Mouse (Mus musculus): Measurements from ENCODE around the gene Npat. TPM values are rescaled to one million over a fixed set of nuclear protein-coding genes. Genes with fewer than 3 reads are reported as not detected.
A peak's percentile ranks its signal among the peaks of the same experiment; 100 is the strongest.

Npat gene
- polyA plus RNA-seq, 1 experiment from 2014 or later = 10.8 TPM

GRCm38 (mm10) chr9:53596971-53597600 lies 60.2 kb downstream of the Npat start:
- no peaks in the 10 kb centered on the region for H3K27me3 ChIP-seq

GRCm38 (mm10) chr9:53598631-53599030 lies 61.8 kb downstream of the Npat start:
- no peak overlapping the region for H3K27ac ChIP-seq (replicated peaks)
- H3K36me3 ChIP-seq = peaks cover 25% of the 10 kb centered on the region
- no peaks in the 10 kb centered on the region for H3K9me3 ChIP-seq
- H3K9ac ChIP-seq = no peak overlapping the region
- H3K27me3 ChIP-seq = no peaks in the 10 kb centered on the region
- no peak overlapping the region for H3K4me3 ChIP-seq
- H3K4me1 ChIP-seq (replicated peaks) = no peaks in the 10 kb centered on the region
- no peak overlapping the region for H3K4me2 ChIP-seq
- WGBS = 72% methylated on average over 6 of the region's 6 CpGs
- no peak for ATAC-seq (ENCODE audit: low FRiP score, low read depth)

More at GRCm38 (mm10) chr9:53596971-53597600, 60.2 kb downstream of the Npat start:
- Histone ChIP-seq H3K4me2 (no peak overlapping the region), H3K36me3 (peaks cover 40% of the 10 kb centered on the region), H3K4me1 (replicated peaks) (no peaks in the 10 kb centered on the region), H3K27ac (replicated peaks) (no peak overlapping the region), H3K9me3 (no peaks in the 10 kb centered on the region), H3K4me3 (no peak overlapping the region), H3K9ac (no peak overlapping the region)
- WGBS = 94% methylated on average over 4 of the region's 4 CpGs
- ATAC-seq (ENCODE audit: low FRiP score, low read depth) = no peak

GRCm38 (mm10) chr9:53601541-53601940 lies 64.7 kb downstream of the Npat start:
- H3K27ac ChIP-seq (replicated peaks) = no peak overlapping the region
- no peaks in the 10 kb centered on the region for H3K27me3 ChIP-seq
- no peaks in the 10 kb centered on the region for H3K4me1 ChIP-seq (replicated peaks)
- ATAC-seq (ENCODE audit: low FRiP score, low read depth) = no peak
- 94% methylated on average over 2 of the region's 2 CpGs for WGBS
- H3K9ac ChIP-seq = no peak overlapping the region
- no peak overlapping the region for H3K4me2 ChIP-seq
- no peaks in the 10 kb centered on the region for H3K9me3 ChIP-seq
- no peak overlapping the region for H3K4me3 ChIP-seq
- H3K36me3 ChIP-seq = peaks cover 8% of the 10 kb centered on the region; the same call in 1 of the 2 replicates

- WGBS = 88% methylated on average over 1 of the region's 1 CpGs
- H3K36me3 ChIP-seq = no peaks in the 10 kb centered on the region
- H3K9ac ChIP-seq = no peak overlapping the region
- H3K4me3 ChIP-seq = no peak overlapping the region
- no peaks in the 10 kb centered on the region for H3K27me3 ChIP-seq
- H3K27ac ChIP-seq (replicated peaks) = no peak overlapping the region
- ATAC-seq (ENCODE audit: low FRiP score, low read depth) = no peak
- H3K4me2 ChIP-seq = no peak overlapping the region
- H3K9me3 ChIP-seq = no peaks in the 10 kb centered on the region
- 0 out of 2 replicates have a peak, but pooled peaks cover 3% of the 10 kb centered on the region for H3K4me1 ChIP-seq (replicated peaks)
These were observed 66.5 kb downstream of the Npat start for GRCm38 (mm10) chr9:53603384-53603783.

- no peaks in the 10 kb centered on the region for H3K9me3 ChIP-seq
- no peak overlapping the region for H3K27ac ChIP-seq (replicated peaks)
- 88% methylated on average over 3 of the region's 3 CpGs for WGBS
These were observed 67.0 kb downstream of the Npat start for GRCm38 (mm10) chr9:53603849-53604248.

GRCm38 (mm10) chr9:53604954-53605353 lies 68.1 kb downstream of the Npat start:
- H3K4me1 ChIP-seq (replicated peaks) = peaks cover 16% of the 10 kb centered on the region
- H3K36me3 ChIP-seq = no peaks in the 10 kb centered on the region
- H3K9me3 ChIP-seq = no peaks in the 10 kb centered on the region
- H3K27ac ChIP-seq (replicated peaks) = no peak overlapping the region
- no peak overlapping the region for H3K4me3 ChIP-seq
- no peak overlapping the region for H3K9ac ChIP-seq
- WGBS = 94% methylated on average over 5 of the region's 5 CpGs
- ATAC-seq (ENCODE audit: low FRiP score, low read depth) = no peak
- H3K27me3 ChIP-seq = no peaks in the 10 kb centered on the region
- H3K4me2 ChIP-seq = no peak overlapping the region

More at GRCm38 (mm10) chr9:53603849-53604248, 67.0 kb downstream of the Npat start:
- no peak overlapping the region for H3K9ac ChIP-seq
- no peak overlapping the region for H3K4me3 ChIP-seq
- no peaks in the 10 kb centered on the region for H3K27me3 ChIP-seq
- H3K4me1 ChIP-seq (replicated peaks) = peaks cover 7% of the 10 kb centered on the region
- no peaks in the 10 kb centered on the region for H3K36me3 ChIP-seq
- ATAC-seq (ENCODE audit: low FRiP score, low read depth) = no peak
- no peak overlapping the region for H3K4me2 ChIP-seq

- WGBS = 94% methylated on average over 3 of the region's 3 CpGs
- H3K4me2 ChIP-seq = no peak overlapping the region
These were observed 70.3 kb downstream of the Npat start for GRCm38 (mm10) chr9:53607192-53607591.

GRCm38 (mm10) chr9:53607816-53608215 lies 71.0 kb downstream of the Npat start:
- H3K36me3 ChIP-seq = no peaks in the 10 kb centered on the region
- H3K4me2 ChIP-seq = no peak overlapping the region
- no peaks in the 10 kb centered on the region for H3K27me3 ChIP-seq
- no peak overlapping the region for H3K27ac ChIP-seq (replicated peaks)
- H3K4me3 ChIP-seq = no peak overlapping the region
- no peak overlapping the region for H3K9ac ChIP-seq
- no peaks in the 10 kb centered on the region for H3K9me3 ChIP-seq
- 93% methylated on average over 4 of the region's 4 CpGs for WGBS
- no peak for ATAC-seq (ENCODE audit: low FRiP score, low read depth)
- H3K4me1 ChIP-seq (replicated peaks) = peaks cover 16% of the 10 kb centered on the region

More at GRCm38 (mm10) chr9:53607192-53607591, 70.3 kb downstream of the Npat start:
- Histone ChIP-seq H3K9ac (no peak overlapping the region), H3K27me3 (no peaks in the 10 kb centered on the region), H3K36me3 (no peaks in the 10 kb centered on the region), H3K4me1 (replicated peaks) (peaks cover 16% of the 10 kb centered on the region), H3K4me3 (no peak overlapping the region), H3K9me3 (no peaks in the 10 kb centered on the region), H3K27ac (replicated peaks) (no peak overlapping the region)
- ATAC-seq (ENCODE audit: low FRiP score, low read depth) = no peak

- WGBS = 71% methylated on average over 12 of the region's 12 CpGs
- no peak for ATAC-seq (ENCODE audit: low FRiP score, low read depth)
These were observed 72.6 kb downstream of the Npat start for GRCm38 (mm10) chr9:53609306-53609967.

GRCm38 (mm10) chr9:53609968-53610781 lies 73.3 kb downstream of the Npat start, which contains the start of gene Acat1:
Gene Acat1 (minus strand): TSS chr9:53610382.
- peak within 1 kb of the TSS; percentile 79 for H3K4me2 ChIP-seq
- H3K4me1 ChIP-seq (replicated peaks) = peaks cover 16% of the 10 kb centered on the region
- H3K4me3 ChIP-seq = peak within 1 kb of the TSS; percentile 95
- H3K9ac ChIP-seq = peak within 1 kb of the TSS; percentile 90
- peak; percentile 98 for ATAC-seq (ENCODE audit: low FRiP score, low read depth)
- no peaks in the 10 kb centered on the region for H3K36me3 ChIP-seq
- no peaks in the 10 kb centered on the region for H3K9me3 ChIP-seq
- H3K27me3 ChIP-seq = no peaks in the 10 kb centered on the region
- H3K27ac ChIP-seq (replicated peaks) = peak within 1 kb of the TSS; percentile 91
- WGBS = 3% methylated on average over 52 of the region's 52 CpGs

More at GRCm38 (mm10) chr9:53609306-53609967, 72.6 kb downstream of the Npat start:
- peaks cover 16% of the 10 kb centered on the region for H3K4me1 ChIP-seq (replicated peaks)
- H3K27ac ChIP-seq (replicated peaks) = peak overlapping the region; percentile 91
- peak overlapping the region; percentile 95 for H3K4me3 ChIP-seq
- H3K9me3 ChIP-seq = no peaks in the 10 kb centered on the region
- no peaks in the 10 kb centered on the region for H3K27me3 ChIP-seq
- peak overlapping the region; percentile 79 for H3K4me2 ChIP-seq
- H3K36me3 ChIP-seq = no peaks in the 10 kb centered on the region
- H3K9ac ChIP-seq = peak overlapping the region; percentile 90

GRCm38 (mm10) chr9:53614286-53614685 lies 77.4 kb downstream of the Npat start:
- H3K27me3 ChIP-seq = no peaks in the 10 kb centered on the region
- H3K36me3 ChIP-seq = peaks cover 26% of the 10 kb centered on the region
- no peak overlapping the region for H3K9ac ChIP-seq
- H3K4me3 ChIP-seq = no peak overlapping the region
- H3K4me2 ChIP-seq = no peak overlapping the region
- WGBS = 88% methylated on average over 4 of the region's 4 CpGs
- no peak overlapping the region for H3K27ac ChIP-seq (replicated peaks)
- H3K9me3 ChIP-seq = no peaks in the 10 kb centered on the region
- no peak for ATAC-seq (ENCODE audit: low FRiP score, low read depth)
- H3K4me1 ChIP-seq (replicated peaks) = peaks cover 5% of the 10 kb centered on the region

GRCm38 (mm10) chr9:53615246-53615645 lies 78.4 kb downstream of the Npat start:
- H3K27me3 ChIP-seq = no peaks in the 10 kb centered on the region
- no peaks in the 10 kb centered on the region for H3K4me1 ChIP-seq (replicated peaks)
- WGBS = 87% methylated on average over 8 of the region's 8 CpGs
- H3K36me3 ChIP-seq = peaks cover 34% of the 10 kb centered on the region
- no peak overlapping the region for H3K9ac ChIP-seq
- no peak overlapping the region for H3K4me2 ChIP-seq
- no peak overlapping the region for H3K27ac ChIP-seq (replicated peaks)
- no peaks in the 10 kb centered on the region for H3K9me3 ChIP-seq
- no peak for ATAC-seq (ENCODE audit: low FRiP score, low read depth)
- H3K4me3 ChIP-seq = no peak overlapping the region
